Mouse (Mus musculus): ENCODE results near the gene Kcp.

Gene Kcp

DNA sequence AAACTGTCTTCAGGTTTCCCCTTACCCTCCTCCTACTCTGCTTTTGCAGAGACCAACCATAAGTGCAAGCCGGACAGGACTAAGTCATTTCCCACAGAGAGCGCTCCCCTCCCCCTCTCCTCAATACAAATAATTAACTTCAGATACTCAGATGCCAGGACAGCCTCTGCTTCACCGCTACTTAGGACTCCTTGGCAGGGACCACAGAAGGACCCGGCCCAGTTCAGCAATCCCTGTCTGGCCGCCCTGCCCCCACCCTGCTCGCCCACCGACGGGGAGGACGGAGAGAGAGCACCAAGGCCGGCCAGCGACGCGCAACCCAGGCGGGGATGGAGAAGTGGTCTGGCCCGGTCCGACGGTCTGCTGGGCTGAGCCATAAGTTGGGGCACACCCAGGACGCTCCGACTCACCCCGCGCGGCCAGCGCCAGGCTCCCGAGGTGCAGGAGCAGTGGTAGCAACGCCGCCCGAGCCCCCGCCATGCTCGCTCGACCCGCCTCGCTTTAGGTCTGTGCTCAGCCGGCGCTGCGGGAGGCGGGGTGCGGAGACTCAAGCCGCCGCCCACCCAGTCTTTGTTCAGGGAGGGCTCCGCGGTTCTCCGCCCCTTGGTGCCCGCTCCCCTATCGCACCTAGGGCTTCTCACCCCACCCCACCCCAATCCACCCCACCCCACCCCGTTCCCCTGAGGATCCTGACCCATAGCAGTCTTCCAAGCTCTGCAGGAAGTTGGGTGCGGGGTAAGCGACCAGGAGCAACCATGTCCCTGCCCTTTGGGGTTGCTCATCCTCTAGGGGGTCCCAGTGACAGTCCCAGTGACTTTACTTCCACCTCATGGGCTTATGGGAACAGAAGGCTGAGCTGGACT, at the start of gene Kcp:
Gene Kcp, minus strand, starts transcription at position 506 of the 863 bp plus-strand sequence.
- no peak for ATAC-seq (ENCODE audit: insufficient number of reproducible peaks, low FRiP score, low TSS enrichment)

DNA sequence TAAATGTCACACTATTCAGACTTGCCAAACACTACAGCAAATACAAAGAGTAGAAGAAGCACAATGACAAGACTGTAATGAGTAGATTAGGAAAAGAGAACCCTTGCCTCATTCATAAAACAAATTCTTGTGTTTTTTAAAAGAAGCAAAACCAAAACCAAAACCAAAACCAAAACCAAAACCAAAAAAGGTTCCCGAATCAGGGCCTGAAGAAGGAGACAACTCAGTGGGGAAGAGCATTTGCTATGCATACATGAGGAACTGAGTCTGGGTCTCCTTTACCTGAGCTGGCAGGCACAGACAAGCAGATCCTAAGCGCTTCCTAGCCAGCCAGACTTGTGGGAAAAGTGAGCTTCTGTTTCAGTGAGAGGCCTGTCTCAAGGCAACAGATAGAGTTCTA, 49.4 kb upstream of the Kcp start:
- ATAC-seq (ENCODE audit: insufficient number of reproducible peaks, low FRiP score, low TSS enrichment), result no peak

DNA sequence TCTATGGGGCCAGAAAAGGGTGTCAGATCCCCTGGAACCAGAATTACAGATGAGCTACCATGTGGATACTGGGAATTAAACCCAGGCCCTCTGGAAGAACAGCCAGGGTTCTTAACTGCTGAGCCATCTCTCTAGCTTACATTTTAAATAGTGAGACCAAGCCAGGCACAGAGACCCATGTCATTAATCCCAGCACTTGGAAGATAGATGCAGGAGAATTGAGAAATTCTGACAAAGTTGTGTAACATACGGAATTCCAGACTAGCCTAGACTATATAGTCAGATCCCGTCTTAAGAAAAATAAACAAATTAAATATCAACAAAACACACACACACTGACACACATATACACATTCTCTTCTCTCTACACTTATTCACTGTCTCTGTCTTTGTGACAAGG, 44.8 kb upstream of the Kcp start:
- ATAC-seq (ENCODE audit: insufficient number of reproducible peaks, low FRiP score, low TSS enrichment), result no peak

DNA sequence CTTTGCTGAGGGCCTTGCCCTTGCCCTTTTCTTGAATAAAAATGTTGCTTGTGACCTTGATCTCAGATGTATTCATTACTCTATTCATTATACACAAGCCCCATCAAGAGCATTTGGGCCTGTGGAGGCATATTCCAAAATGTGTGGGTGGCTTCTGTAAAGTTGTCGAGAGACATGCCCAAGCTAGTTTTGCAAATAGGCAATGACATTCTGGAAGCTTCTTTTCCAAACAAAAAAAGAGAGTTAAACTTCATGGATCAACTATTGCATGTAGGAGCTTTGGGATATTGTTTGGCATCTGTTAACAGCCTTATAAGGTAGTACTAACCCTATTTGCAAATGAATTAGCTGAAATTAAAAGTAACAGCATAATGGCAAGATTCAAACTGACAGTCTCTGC, 40.3 kb upstream of the Kcp start:
- ATAC-seq (ENCODE audit: insufficient number of reproducible peaks, low FRiP score, low TSS enrichment), result no peak

DNA sequence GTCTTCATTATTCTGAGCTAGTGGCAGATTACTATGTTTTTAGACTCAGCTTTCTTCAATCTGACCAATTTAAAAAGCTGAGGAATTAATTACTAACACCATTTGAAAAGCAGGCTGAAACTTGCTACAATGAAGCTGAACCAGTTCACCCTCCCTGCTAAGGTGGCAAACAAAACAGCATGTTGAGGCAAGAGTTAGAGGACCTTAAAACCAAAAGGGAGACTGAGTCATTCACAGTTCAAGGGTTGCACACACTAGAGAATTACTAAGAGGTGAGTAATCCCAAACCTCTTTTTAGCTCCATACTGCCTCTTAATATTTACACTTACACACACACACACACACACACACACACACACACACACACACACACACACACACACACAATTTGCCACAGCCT, 39.8 kb upstream of the Kcp start:
- no peak for ATAC-seq (ENCODE audit: insufficient number of reproducible peaks, low FRiP score, low TSS enrichment)

DNA sequence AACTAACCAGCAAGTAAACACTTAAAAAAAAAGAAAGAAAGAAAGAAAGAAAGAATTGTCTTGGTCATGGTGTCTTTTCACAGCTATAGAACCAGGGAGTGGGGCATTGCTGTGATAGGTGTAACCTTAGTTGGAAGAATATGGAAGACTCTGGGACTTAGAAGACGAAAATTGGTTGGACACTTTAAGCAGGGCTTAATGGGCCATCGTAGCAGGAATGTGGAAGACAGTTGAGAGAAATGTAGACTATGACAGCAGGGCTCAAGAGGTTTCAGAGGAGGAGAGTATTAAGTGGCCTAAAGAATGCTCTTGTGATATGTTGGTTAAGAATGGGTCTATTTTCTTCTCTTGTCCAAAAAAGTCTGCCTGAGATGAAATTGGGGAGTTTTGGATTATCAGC, 37.9 kb upstream of the Kcp start:
- no peak for ATAC-seq (ENCODE audit: insufficient number of reproducible peaks, low FRiP score, low TSS enrichment)

DNA sequence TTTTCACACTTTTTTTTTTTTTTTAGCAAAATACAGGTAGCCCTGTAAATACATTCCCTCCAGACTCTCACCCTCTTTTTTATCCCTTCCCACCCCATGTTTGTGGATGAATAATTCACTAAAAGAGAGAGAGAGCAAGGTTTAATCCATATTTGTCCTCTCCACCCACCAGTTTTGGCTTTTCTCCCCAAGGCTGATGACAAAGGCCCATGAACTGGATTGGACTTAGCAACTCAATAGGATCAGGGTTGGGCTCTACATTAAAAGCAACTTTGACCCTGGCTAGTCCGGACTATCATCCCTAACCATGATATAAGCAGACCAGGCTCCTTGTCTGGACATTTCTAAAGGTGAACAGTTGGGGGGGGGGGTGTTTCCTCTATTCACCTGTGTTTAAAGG, 33.2 kb upstream of the Kcp start:
- no peak for ATAC-seq (ENCODE audit: insufficient number of reproducible peaks, low FRiP score, low TSS enrichment)

DNA sequence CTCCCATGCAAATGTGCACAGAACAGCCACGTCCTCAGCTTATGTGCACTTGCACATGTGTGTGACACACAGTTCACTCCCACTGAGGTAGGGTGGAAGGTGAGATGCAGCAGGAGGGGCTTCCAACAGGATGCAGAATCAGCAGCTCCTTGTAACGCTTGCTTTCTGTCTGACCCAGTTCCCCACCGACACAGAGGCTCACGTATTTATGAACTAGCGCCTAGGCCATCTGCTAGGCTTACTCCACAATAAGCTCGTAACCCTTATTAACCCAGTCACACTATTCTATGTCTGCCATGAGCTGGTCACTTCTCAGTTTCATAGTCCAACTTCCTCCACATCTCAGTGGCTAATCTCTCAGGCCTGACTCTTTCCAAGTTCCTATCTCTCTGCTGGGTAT, 32.5 kb upstream of the Kcp start:
- ATAC-seq (ENCODE audit: insufficient number of reproducible peaks, low FRiP score, low TSS enrichment), result no peak

DNA sequence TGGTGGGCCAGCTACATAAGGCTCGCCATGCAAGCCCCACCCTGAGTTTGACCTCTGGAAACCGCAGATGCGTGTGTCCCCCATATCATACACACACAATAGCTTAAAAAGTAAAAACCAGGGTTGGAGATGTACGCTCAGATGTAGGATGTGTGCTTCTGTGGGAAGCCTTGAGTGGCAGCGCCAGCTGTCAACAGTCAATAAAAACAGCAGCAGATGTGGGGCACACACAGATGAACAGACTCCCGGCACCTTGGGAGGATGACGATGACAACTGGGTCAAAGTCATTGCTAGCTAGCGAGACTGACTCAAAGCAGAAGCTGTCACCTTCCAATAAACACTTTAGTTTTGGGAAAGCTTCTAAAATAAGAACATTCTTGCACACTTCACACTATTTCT, 31.8 kb upstream of the Kcp start:
- no peak for ATAC-seq (ENCODE audit: insufficient number of reproducible peaks, low FRiP score, low TSS enrichment)

DNA sequence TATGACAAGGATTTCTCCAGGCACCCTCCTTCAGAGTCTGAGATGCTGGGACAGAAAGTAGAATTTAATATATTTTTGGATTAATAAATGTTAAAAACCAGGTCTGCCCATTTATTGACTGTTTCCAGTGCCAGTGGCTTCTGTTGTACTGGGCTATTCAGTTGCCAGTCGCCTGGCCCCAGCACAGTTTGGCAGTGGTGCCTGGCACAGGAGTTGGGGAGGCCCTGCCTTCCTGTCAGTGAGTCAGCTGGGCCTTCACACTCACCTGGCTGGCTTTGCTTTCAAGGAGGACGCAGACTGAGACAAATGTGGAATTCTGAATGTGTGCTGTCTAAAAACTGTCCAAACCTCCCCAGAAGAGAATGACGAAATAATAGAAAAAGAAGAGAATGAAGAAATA, 29.5 kb upstream of the Kcp start:
- 0 out of 2 replicates have a peak, but pooled peaks have one; percentile 22 for ATAC-seq (ENCODE audit: insufficient number of reproducible peaks, low FRiP score, low TSS enrichment)

DNA sequence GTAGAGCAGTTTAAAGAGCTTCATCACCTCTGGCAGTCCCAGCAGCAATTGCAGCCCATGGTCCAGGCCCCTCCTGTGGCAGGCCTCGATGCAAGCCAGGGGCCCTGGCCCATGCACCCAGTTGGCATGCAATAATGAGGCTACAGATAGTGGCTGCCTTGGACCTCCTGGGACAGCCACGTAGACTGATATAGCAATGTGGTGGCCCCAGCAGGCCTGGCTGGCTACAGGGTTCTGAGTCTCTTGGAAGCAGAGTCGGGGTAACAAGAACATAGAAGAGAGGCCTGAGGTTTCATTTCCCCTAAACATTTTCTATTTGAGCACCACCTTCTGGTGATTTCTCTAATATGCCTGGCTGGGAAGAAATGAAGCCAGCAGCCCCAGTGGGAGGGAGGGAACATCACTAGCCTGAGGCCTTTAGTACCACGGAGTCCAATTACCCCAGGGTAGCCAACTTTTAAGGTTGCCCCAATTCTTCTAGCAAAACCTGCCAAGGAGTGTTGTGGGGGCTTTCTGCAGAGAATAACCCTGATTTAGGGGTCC, 29.0 kb upstream of the Kcp start:
- no peak; the same call in 1 of the 2 replicates for ATAC-seq (ENCODE audit: insufficient number of reproducible peaks, low FRiP score, low TSS enrichment)

DNA sequence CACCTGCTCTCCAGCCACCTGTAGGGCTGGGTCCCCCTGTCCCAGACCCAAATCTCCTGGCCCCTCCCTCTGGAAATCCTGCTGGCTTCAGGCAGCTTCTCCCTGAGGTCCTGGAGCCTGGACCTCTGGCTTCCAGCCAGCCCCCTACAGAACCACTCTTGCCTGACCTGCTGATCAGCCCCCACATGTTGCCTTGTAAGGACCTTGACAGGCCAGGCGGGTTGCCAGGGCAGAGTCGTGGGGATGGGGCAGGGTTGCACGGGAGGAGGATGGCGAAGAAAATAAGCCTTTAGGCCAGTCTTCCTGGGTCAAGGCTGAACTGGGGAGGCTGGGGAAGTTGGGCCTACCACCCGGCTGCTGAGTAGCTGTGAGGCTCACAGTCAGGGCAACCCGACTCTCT, 27.6 kb upstream of the Kcp start:
- ATAC-seq (ENCODE audit: insufficient number of reproducible peaks, low FRiP score, low TSS enrichment), result no peak

DNA sequence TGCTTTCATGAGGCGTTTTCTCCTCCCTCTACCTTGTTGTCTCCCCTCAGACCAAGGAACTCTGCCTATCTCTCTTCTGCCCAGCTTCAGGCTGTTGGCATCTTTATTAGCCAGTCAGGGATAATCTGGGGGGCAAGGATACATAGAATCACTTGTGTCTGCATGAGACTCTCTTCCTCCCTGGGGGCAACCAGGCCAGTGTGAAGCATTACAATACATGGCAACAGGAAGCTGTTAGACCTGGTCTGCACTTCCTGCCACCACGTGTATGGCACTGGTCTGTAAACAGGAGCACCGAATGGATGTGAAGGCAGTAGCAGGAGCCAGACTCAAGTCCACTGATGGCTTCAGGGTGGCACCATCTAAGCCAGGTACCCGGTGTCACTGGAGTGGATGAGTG, 22.3 kb upstream of the Kcp start:
- no peak for ATAC-seq (ENCODE audit: insufficient number of reproducible peaks, low FRiP score, low TSS enrichment)

DNA sequence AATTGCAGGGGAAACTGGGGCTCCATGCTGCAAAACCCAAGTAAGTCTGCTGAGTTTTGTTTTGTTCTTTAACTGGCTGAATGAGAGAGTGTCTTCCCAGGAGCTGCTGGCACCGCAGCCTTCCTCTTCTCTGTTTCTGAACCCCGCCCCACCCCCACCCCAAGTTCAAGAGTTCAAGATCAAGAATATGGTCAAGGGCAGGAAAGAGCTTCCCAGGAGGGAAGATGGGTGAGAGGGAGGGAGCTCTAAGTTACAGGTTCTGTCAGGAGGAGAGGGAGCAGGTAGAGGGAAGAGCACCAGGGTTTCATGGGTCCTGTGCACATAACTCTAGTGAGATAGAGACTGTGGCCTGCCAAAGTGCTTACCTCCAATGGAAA, 21.7 kb upstream of the Kcp start:
- no peak for ATAC-seq (ENCODE audit: insufficient number of reproducible peaks, low FRiP score, low TSS enrichment)

DNA sequence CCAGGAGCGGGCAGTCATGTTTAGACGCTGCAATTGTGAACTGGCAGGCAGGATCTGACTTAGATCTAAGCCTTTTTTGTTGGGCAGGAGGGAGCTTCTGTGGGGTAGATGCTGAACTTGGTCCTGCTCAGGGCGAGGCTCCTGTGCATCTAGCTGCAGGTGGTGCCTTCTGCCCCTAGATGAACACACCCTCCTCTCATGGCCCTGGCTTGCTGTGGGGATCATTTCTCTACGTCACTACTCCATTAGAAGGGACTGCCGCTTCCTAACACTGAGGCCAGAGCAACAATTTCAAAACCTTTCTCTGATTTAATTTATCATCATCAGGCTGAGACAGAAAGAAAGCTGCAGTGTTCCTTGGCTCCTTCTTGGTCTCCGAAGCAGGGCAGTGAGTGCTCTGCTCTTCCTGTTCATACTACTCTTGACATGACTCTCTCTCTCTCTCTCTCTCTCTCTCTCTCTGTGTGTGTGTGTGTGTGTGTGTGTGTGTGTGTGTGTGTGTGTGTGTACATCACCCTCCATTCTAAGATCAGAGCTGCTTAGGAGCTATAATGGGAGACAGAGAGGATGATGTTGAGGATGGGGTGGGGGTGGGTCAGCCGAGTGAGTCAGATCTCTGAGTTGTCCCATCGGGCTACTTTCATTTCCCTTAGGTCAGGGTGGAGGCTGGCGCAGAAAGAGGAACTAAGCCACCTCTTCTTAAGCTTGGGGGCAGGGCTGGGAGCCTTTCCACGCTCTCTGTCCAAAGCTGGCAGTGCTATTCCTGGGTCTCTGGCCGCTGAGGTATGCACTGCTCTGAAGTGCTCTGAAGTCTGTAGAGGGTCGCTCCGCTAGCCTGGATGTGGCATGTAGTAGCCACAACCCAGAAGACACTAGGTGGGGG, 21.1 kb upstream of the Kcp start:
- no peak for ATAC-seq (ENCODE audit: insufficient number of reproducible peaks, low FRiP score, low TSS enrichment)

DNA sequence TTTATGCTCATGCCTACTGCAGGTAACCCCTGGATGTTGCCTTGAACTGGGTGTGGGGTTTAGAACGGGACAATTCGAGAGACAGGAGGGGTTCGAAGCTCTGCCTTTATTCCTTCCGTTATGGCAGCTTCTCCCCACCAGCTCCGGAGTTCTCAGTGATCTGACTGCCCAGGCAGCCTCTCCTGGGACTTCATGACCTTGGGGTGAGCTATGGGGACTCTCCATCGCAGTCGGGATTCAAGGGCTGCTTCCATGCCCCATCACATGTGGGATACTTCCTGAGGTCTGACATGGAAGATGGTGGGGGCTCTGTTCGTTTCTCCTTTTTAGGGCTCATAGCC, 20.4 kb upstream of the Kcp start:
- ATAC-seq (ENCODE audit: insufficient number of reproducible peaks, low FRiP score, low TSS enrichment), result no peak

DNA sequence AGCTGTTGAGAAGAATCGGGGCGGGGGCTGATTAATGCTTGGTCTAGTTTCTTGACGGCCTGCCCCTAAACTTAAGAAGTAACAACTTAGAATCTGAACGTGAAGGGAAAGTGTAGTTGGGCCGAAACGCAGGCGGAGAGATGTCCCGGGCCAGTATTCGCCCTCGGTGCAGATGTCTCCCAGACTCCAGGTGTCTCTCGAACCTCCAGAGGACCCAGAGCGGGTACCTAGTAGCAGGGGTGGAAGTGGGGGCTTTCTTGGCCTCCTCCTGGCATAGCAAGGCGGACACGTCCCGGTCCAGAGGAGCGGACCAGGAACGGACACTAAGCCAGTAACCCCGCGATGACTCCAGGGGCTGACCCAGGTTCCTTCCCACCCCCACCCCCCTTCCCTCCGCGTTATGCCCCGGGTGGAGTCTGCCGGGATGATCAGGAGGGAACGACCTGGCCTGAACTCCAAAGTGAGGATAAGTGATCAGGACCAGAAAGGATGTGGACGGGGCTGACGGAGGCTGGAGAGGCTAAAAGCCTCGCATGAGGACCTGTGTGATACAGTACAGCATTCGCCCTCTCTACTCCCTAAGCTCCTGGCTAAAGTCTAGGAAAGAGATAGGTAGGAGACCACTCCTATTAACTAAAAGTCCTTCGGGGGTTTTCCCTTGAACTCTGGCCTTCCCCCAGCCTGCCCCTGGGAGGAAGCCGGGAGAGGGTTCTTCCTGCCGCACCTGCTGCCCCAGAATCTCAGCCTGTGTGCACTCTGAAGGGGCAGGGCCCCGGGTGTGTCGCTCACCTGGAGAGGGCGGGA, 19.8 kb upstream of the Kcp start:
- ATAC-seq (ENCODE audit: insufficient number of reproducible peaks, low FRiP score, low TSS enrichment), result no peak

DNA sequence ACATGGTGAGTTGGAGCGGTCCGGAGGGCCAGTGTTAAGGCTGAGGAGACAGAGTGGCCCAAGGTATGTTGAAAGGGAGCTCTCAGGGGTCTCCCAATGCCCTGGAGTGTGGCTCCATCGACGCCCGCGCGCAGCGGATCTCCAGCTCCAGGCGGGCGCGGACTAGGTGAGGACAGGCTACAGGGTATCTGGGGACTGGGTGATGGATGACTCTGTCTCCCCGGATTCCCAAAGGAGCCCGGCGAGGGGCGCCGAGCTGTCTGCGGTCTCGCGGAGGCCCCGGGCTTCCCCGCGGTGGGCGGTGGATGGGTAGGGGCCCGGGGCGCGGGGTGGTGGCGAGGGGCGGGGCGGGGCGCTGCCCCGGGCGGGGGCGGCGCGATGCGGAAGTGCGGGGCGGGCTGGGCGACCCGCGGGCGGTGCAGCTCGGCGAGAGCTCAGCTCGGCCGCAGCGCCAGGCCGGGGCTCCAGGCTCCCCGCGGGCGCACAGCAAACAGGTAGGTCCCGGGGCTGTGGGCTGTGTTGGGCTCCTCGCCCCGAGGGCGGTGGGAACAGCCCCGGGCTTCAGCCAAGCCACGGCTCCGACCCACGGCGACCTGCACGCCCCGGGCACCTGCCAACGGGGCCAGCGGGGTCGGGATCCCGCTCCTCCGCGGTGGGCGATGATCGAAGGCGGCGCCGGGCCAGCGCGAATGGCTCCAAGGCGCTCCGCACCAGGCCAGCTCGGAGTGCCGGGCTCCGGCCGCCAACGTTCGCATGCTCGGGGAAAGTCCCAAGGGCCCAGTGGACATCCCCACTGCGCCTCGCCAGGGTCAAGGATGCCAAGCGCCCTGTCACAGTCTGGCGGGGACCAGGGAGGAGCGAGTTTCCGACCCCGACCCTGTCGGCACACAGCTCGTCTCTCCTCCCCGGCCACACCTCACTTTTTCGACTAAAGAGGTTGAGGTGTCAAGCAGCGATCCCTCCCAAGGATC, 18.8 kb upstream of the Kcp start, which contains the start of gene Irf5:
Gene Irf5, plus strand, starts transcription at position 345 of the 971 bp plus-strand sequence.
- ATAC-seq (ENCODE audit: insufficient number of reproducible peaks, low FRiP score, low TSS enrichment), result no peak

DNA sequence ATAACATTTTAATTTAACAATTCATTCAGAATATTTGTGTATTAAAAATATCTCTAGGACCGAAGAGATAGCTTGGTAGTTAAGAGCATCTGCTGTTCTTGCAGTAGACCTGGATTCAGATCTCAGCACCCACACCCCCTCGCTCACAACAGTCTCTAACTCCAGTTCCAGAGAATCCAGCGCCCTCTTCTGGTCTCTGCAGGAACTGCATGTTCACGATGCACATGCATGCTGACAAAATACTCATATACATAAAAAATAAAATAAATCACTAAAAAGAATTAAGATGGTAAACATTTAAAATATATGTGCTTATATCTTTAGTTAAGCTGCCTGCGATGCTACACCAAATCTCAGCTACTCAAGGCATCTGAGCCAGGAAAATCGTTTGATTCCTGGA, 17.5 kb upstream of the Kcp start:
- no peak for ATAC-seq (ENCODE audit: insufficient number of reproducible peaks, low FRiP score, low TSS enrichment)
